Mouse (Mus musculus): ENCODE results near the gene Cab39l. TPM values are rescaled to one million over a fixed set of nuclear protein-coding genes. Genes with fewer than 3 reads are reported as not detected.
A peak's percentile ranks its signal among the peaks of the same experiment; 100 is the strongest.

Gene Cab39l
- polyA plus RNA-seq, 1 experiment = not detected

DNA sequence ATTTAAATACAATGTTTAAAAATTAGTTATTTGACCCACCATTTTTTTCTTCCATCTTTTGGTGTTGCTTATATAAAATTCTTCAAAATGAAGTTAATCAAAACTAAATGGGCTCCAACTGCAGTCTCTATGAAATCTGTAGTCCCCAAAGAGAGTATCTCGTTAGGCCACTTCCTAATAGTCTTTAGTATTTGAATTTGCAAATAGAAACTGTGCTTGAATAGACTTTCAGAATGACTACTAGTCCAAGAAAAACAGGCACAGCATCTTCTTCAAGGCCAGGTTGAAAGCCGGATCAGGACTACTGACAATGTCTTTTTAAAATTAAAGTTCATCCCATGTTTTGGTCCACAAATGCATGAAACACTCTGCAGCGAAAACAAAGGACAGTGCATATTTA, 3.4 kb upstream of the Cab39l start:
- H3K4me3 ChIP-seq (ENCODE audit: insufficient read depth, low read depth, low read length) = no peak overlapping the region
- H3K27ac ChIP-seq (ENCODE audit: insufficient read depth, low read depth, low read length) = no peak overlapping the region
- TF ChIP-seq POLR2A (IDR thresholded peaks at IDR 0.05; ENCODE audit: insufficient read depth, low read depth, low read length) = no peak
- TF ChIP-seq CTCF (IDR thresholded peaks at IDR 0.05; ENCODE audit: insufficient read depth, low read depth, low read length) = no peak
- H3K4me1 ChIP-seq (ENCODE audit: control insufficient read depth, insufficient read depth, low read length) = no peaks in the 10 kb centered on the region
- 80% methylated on average over 3 of the region's 3 CpGs for WGBS

DNA sequence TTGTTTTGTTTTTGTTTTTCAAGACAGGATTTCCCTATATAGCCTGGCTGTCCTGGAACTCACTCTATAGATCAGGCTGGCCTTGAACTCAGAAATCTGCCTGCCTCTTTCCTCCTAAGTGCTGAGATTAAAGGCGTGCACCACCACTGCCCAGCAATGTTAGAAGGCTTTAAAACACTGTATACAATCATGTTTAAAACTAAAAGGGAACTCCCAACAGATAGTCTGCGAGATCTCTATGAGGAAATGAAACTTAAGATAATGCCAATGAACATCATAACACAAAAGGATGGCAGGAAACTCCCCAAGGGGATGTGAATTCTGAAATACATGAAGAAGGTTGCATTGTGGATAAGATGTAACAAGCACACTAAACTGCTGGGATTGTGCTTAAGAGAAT, 2.3 kb upstream of the Cab39l start:
- 87% methylated on average over 2 of the region's 2 CpGs for WGBS
- no peaks in the 10 kb centered on the region for H3K4me1 ChIP-seq (ENCODE audit: control insufficient read depth, insufficient read depth, low read length)
- TF ChIP-seq POLR2A (IDR thresholded peaks at IDR 0.05; ENCODE audit: insufficient read depth, low read depth, low read length) = no peak
- H3K27ac ChIP-seq (ENCODE audit: insufficient read depth, low read depth, low read length) = no peak overlapping the region
- H3K4me3 ChIP-seq (ENCODE audit: insufficient read depth, low read depth, low read length) = no peak overlapping the region

DNA sequence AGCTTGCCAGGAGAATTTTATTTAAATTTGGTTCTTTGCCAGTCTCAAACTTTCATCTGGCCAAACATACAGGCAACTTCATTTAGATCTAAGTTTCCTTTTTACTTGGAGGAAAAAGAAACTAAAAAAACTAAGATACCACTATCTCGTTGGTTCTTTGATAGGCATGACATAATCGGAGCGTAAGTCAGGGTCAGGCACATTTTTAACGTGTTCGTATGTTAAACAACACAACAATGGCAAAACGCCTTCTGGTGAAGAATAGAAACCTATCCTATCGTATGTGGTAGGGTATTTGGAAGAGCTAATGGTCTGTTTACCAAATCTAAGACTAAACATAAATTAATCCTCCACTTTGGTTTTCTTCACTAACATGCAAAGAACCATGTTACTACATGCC, 733 bp upstream of the Cab39l start:
- no peaks in the 10 kb centered on the region for H3K4me1 ChIP-seq (ENCODE audit: control insufficient read depth, insufficient read depth, low read length)
- WGBS = 11% methylated on average over 7 of the region's 7 CpGs
- H3K4me3 ChIP-seq (ENCODE audit: insufficient read depth, low read depth, low read length) = no peak overlapping the region; the same call in 1 of the 2 replicates
- TF ChIP-seq POLR2A (IDR thresholded peaks at IDR 0.05; ENCODE audit: insufficient read depth, low read depth, low read length) (no peak), CTCF (IDR thresholded peaks at IDR 0.05; ENCODE audit: insufficient read depth, low read depth, low read length) (no peak)
- no peak overlapping the region for H3K27ac ChIP-seq (ENCODE audit: insufficient read depth, low read depth, low read length)

DNA sequence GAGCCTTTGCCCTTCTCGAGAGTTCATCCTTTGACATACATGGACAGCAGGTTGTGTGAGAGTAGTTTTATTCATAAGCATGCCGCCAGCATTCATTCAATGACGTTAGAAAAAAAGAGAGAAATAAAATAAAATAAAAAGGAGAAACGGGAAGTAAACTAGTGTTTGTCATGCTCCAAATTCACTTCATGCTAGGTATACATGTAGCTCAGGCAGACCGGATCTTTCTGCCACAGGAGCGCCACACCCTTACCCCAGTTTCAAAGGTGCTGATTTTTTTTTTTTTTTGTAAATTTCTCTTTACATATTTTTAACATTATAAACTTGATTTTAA, 667 bp downstream of the Cab39l start:
- TF ChIP-seq POLR2A (IDR thresholded peaks at IDR 0.05; ENCODE audit: insufficient read depth, low read depth, low read length) (no peak), CTCF (IDR thresholded peaks at IDR 0.05; ENCODE audit: insufficient read depth, low read depth, low read length) (no peak)
- peak overlapping the region; percentile 94 for H3K4me3 ChIP-seq (ENCODE audit: insufficient read depth, low read depth, low read length)
- no peaks in the 10 kb centered on the region for H3K4me1 ChIP-seq (ENCODE audit: control insufficient read depth, insufficient read depth, low read length)
- H3K27ac ChIP-seq (ENCODE audit: insufficient read depth, low read depth, low read length) = 0 out of 2 replicates have a peak overlapping the region, but pooled peaks have one; percentile 43
- WGBS = 3% methylated on average over 6 of the region's 6 CpGs

DNA sequence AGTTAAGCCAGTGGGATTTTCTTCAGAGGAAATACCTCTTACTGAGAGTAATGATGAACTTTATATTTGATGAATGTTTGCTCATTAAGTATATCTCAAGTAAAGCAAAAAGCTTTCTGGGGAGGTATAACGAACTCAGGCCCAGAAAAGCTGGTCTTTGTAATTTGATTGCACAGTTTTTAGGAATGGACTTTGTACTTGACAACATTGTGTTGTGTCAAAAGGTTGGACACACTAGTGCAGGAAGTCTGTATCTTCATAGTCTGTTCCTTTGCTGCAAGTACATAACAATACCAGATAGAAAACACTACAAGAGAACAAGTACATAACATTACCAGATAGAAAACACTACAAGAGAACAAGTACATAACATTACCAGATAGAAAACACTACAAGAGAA, 4.6 kb downstream of the Cab39l start:
- TF ChIP-seq POLR2A (IDR thresholded peaks at IDR 0.05; ENCODE audit: insufficient read depth, low read depth, low read length) (no peak), CTCF (IDR thresholded peaks at IDR 0.05; ENCODE audit: insufficient read depth, low read depth, low read length) (no peak)
- H3K4me3 ChIP-seq (ENCODE audit: insufficient read depth, low read depth, low read length) = no peak overlapping the region
- H3K4me1 ChIP-seq (ENCODE audit: control insufficient read depth, insufficient read depth, low read length) = no peaks in the 10 kb centered on the region
- no peak overlapping the region for H3K27ac ChIP-seq (ENCODE audit: insufficient read depth, low read depth, low read length)
- 83% methylated on average over 1 of the region's 1 CpGs for WGBS

DNA sequence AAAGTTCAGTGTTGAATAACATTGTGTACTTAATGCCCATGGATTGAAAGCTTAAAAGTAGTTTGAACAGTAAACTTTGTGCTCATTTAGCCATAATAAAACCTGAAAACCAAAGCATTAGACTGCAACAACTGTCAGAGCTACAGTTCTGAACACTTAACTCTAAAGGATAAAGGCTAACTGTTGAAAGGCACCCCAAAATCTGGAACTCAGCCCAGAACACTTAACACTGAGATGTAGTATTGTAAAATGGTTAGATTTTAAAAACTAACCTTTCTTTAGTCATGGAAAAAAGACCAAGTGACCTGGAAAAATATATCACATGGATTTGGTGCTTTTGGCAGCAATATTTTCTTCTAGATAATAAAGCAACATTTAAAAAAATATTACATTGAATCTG, 7.2 kb downstream of the Cab39l start:
- Histone ChIP-seq H3K4me1 (ENCODE audit: control insufficient read depth, insufficient read depth, low read length) (no peaks in the 10 kb centered on the region), H3K27ac (ENCODE audit: insufficient read depth, low read depth, low read length) (no peak overlapping the region), H3K4me3 (ENCODE audit: insufficient read depth, low read depth, low read length) (no peak overlapping the region)
- no peak for TF ChIP-seq POLR2A (IDR thresholded peaks at IDR 0.05; ENCODE audit: insufficient read depth, low read depth, low read length)
- no peak for TF ChIP-seq CTCF (IDR thresholded peaks at IDR 0.05; ENCODE audit: insufficient read depth, low read depth, low read length)

DNA sequence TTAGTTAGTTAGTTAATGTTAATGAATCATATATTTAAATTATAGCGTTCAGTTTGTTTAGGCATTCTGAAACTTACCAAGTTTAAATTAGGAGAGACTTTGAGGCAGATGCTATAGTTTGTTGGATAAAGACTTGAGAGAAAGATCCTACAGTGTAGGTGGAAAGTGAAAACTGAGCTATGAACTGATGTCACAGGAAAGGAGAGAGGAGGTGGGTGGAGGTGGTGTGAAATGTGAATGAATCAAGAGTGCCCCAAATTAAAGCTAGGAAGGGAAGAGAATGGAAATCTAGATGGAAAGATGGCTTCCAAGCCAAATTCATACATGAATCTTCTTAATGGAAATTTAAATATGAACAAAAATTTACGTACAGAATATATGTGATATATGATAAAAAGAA, 25.7 kb downstream of the Cab39l start:
- H3K4me1 ChIP-seq (ENCODE audit: control insufficient read depth, insufficient read depth, low read length) = no peaks in the 10 kb centered on the region
- TF ChIP-seq POLR2A (IDR thresholded peaks at IDR 0.05; ENCODE audit: insufficient read depth, low read depth, low read length) = no peak
- no peak for TF ChIP-seq CTCF (IDR thresholded peaks at IDR 0.05; ENCODE audit: insufficient read depth, low read depth, low read length)
- 96% methylated on average over 2 of the region's 2 CpGs for WGBS
- H3K27ac ChIP-seq (ENCODE audit: insufficient read depth, low read depth, low read length) = no peak overlapping the region
- H3K4me3 ChIP-seq (ENCODE audit: insufficient read depth, low read depth, low read length) = no peak overlapping the region

DNA sequence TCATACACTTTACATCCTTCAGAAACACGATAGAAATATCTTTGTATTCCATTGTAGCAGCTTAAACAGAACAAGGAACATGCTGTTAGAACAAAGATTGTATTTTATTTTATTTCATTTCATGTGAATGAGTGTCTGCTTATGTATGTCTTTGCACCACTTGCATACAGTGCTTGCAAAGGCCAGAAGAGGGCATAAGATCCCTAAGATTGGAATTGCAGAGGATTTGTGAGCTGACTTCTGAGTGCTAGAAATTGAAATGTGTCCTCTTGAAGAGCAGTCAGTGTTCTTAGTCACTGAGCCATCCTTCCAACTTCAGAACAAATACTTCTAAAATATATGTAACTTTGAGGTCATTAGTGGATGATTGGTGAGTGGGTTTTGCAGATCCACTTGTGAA, 27.0 kb downstream of the Cab39l start:
- no peak overlapping the region for H3K4me3 ChIP-seq (ENCODE audit: insufficient read depth, low read depth, low read length)
- TF ChIP-seq POLR2A (IDR thresholded peaks at IDR 0.05; ENCODE audit: insufficient read depth, low read depth, low read length) (no peak), CTCF (IDR thresholded peaks at IDR 0.05; ENCODE audit: insufficient read depth, low read depth, low read length) (no peak)
- WGBS = 70% methylated on average over 1 of the region's 1 CpGs
- no peak overlapping the region for H3K27ac ChIP-seq (ENCODE audit: insufficient read depth, low read depth, low read length)
- H3K4me1 ChIP-seq (ENCODE audit: control insufficient read depth, insufficient read depth, low read length) = no peaks in the 10 kb centered on the region

DNA sequence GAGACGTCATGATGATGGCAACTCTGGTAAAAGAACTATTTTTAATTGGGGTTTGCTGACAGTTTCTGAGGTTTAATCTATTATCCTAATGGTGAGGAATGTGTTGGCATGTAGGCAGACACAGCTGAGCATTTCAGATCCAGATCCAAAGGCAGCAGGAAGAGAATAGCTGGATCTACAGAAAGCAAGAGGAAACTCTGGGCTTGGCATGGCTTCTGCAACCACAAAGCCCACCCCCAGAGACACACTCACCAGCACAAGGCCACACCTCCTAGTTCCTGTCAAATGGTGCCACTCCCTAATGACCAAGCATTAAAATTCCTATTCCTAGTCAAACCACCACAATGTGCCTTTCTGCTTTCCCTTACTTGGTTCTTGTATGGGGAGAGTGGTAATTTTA, 30.0 kb downstream of the Cab39l start:
- no peak overlapping the region for H3K27ac ChIP-seq (ENCODE audit: insufficient read depth, low read depth, low read length)
- H3K4me3 ChIP-seq (ENCODE audit: insufficient read depth, low read depth, low read length) = no peak overlapping the region
- no peaks in the 10 kb centered on the region for H3K4me1 ChIP-seq (ENCODE audit: control insufficient read depth, insufficient read depth, low read length)
- 68% methylated on average over 1 of the region's 1 CpGs for WGBS
- TF ChIP-seq POLR2A (IDR thresholded peaks at IDR 0.05; ENCODE audit: insufficient read depth, low read depth, low read length) (no peak), CTCF (IDR thresholded peaks at IDR 0.05; ENCODE audit: insufficient read depth, low read depth, low read length) (no peak)

DNA sequence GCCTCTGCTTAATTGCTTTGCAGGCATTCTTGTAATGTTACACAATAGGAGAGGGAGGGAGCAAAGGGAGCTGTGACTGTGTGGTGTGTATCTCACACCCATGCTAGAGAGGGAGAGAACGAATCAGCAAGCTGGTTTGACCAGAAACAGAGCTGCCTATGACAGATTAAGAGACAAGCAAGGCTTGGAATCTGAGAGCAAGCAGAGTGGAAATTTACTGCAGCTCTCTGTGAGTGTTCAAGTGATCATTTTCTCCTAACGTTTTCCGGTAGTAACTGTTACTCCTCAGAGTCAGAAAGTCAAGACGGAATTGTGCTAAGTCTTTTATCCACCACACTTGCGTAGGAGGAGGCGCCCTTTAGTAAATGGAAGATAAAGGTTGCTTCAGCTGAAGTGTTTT, 37.9 kb downstream of the Cab39l start:
- Histone ChIP-seq H3K27ac (ENCODE audit: insufficient read depth, low read depth, low read length) (peak overlapping the region; percentile 49; the same call in 1 of the 2 replicates), H3K4me1 (ENCODE audit: control insufficient read depth, insufficient read depth, low read length) (peaks cover 2% of the 10 kb centered on the region), H3K4me3 (ENCODE audit: insufficient read depth, low read depth, low read length) (no peak overlapping the region)
- WGBS = 19% methylated on average over 6 of the region's 6 CpGs
- TF ChIP-seq POLR2A (IDR thresholded peaks at IDR 0.05; ENCODE audit: insufficient read depth, low read depth, low read length) (no peak), CTCF (IDR thresholded peaks at IDR 0.05; ENCODE audit: insufficient read depth, low read depth, low read length) (no peak)

Measured in olfactory bulb, adult 2 months (tissue).